ENCODE assay signal across 10 mouse cellular contexts in genomic region chr13:104519006-104519695, GRCm38 (mm10).
DNase-seq lines count a peak whose midpoint lies in the region; ATAC-seq and TF ChIP-seq lines count a peak whose summit lies in the region.
"Had no signal": no experiment of that assay in that cellular context is flagged by ENCODE, and none has a peak within 500 bp of the region (broad histone marks: within the 10 kb centered on the region; RNA-seq: fewer than 3 reads in every experiment).

No protein-coding gene starts in this region.

- peaks cover 16% of the 10 kb centered on the region; the same call in 1 of the 2 replicates for H3K4me1 ChIP-seq in kidney, embryonic 14.5 days (ENCODE audit: control insufficient read depth, insufficient read depth, low read length)
- peaks cover 4% of the 10 kb centered on the region; the same call in 1 of the 2 replicates for H3K4me1 ChIP-seq in embryonic fibroblast, embryonic 13.5 days (ENCODE audit: control insufficient read depth, insufficient read depth, low read length)
- H3K4me1 ChIP-seq in neural tube, embryonic 12.5 days: peaks cover 10% of the 10 kb centered on the region; the same call in 1 of the 2 replicates

- TF ChIP-seq CTCF in embryonic fibroblast, embryonic 13.5 days (IDR thresholded peaks at IDR 0.05; ENCODE audit: borderline replicate concordance, insufficient read depth, low read length): no peak

- TF ChIP-seq POLR2A in embryonic fibroblast, embryonic 13.5 days (IDR thresholded peaks at IDR 0.05; ENCODE audit: low read depth, low read length): no peak

- H3K9me3 ChIP-seq in kidney, embryonic 14.5 days (ENCODE audit: control insufficient read depth, low read length): no peaks in the 10 kb centered on the region
- no peaks in the 10 kb centered on the region for H3K9me3 ChIP-seq in neural tube, embryonic 12.5 days

- H3K4me3 ChIP-seq in kidney, embryonic 14.5 days (ENCODE audit: low read length): no peak overlapping the region
- no peak overlapping the region for H3K4me3 ChIP-seq in embryonic fibroblast, embryonic 13.5 days (ENCODE audit: insufficient read depth, low read length)
- H3K4me3 ChIP-seq in neural tube, embryonic 12.5 days: no peak overlapping the region
- H3K4me3 ChIP-seq: myocyte had no signal

- ATAC-seq in kidney, embryonic 14.5 days (ENCODE audit: low FRiP score, low TSS enrichment): peak; percentile 30; the same call in 1 of the 2 replicates
- ATAC-seq in neural tube, embryonic 12.5 days (ENCODE audit: low FRiP score, low read depth): peak; percentile 57
- ATAC-seq in megakaryocyte progenitor cell, adult 5-6 weeks (replicated peaks; ENCODE audit: poor library complexity): no peak

- no peak for DNase-seq in kidney, postnatal 14 days
- DNase-seq in kidney, postnatal 10 days: peak; percentile 19
- no peak for DNase-seq in cerebellum, adult 8-10 months
- DNase-seq in liver: no peak

- H3K27ac ChIP-seq in kidney, embryonic 14.5 days (ENCODE audit: low read depth, low read length): peak overlapping the region; percentile 84
- peak overlapping the region; percentile 99 for H3K27ac ChIP-seq in embryonic fibroblast, embryonic 13.5 days (ENCODE audit: insufficient read depth, low read length)
- peak overlapping the region; percentile 69; the same call in 1 of the 2 replicates for H3K27ac ChIP-seq in neural tube, embryonic 12.5 days

- H3K9ac ChIP-seq in kidney, embryonic 14.5 days (ENCODE audit: low read depth, low read length): no peak overlapping the region
- no peak overlapping the region for H3K9ac ChIP-seq in neural tube, embryonic 12.5 days

- 55% methylated on average over 14 of the region's 14 CpGs for WGBS in kidney, embryonic 14.5 days
- 42% methylated on average over 14 of the region's 14 CpGs for WGBS in neural tube, embryonic 12.5 days

- H3K4me2 ChIP-seq in kidney, embryonic 14.5 days (replicated peaks; ENCODE audit: low read depth, low read length): no peak overlapping the region; the same call in 1 of the 2 replicates
- H3K4me2 ChIP-seq in neural tube, embryonic 12.5 days (replicated peaks): peak overlapping the region; percentile 59

- no peaks in the 10 kb centered on the region for H3K27me3 ChIP-seq in kidney, embryonic 14.5 days (ENCODE audit: control insufficient read depth, insufficient read depth, low read length)
- H3K27me3 ChIP-seq in neural tube, embryonic 12.5 days (replicated peaks): no peaks in the 10 kb centered on the region
- H3K27me3 ChIP-seq: heart, embryonic 12.5 days had no signal

- H3K36me3 ChIP-seq in kidney, embryonic 14.5 days (ENCODE audit: control insufficient read depth, insufficient read depth, low read length): no peaks in the 10 kb centered on the region
- H3K36me3 ChIP-seq in neural tube, embryonic 12.5 days: no peaks in the 10 kb centered on the region
- H3K36me3 ChIP-seq: heart, embryonic 12.5 days had no signal
